Mouse (Mus musculus) lung, embryonic 14.5 days (tissue): Measurements from ENCODE around the gene Klhl3. TPM values are rescaled to one million over a fixed set of nuclear protein-coding genes. Genes with fewer than 3 reads are reported as not detected.

Experiments used
- ATAC-seq: fragments of 200-750 bp; cut with Nextera tagmentation; 2 replicates; pipeline ENCODE4 v1.8.0; 2017; ENCODE audit warnings: mild to moderate bottlenecking, moderate TSS enrichment, moderate library complexity; ENCODE audit not compliant: insufficient read depth
- DNase-seq: peaks from one replicate; pipeline ENCODE4 v3.0.0-alpha.2; 2015
- H3K27ac ChIP-seq: fragments of 300-500 bp; sonication (generic); 2 replicates; pipeline ENCODE4 v1.5.1; 2014; ENCODE audit warnings: low read depth, mild to moderate bottlenecking, moderate library complexity
- H3K27me3 ChIP-seq: fragments of 300-500 bp; sonication (generic); 2 replicates; pipeline ENCODE4 v1.6.1; 2014; ENCODE audit warnings: low read length, control low read depth; ENCODE audit not compliant: insufficient read depth
- H3K36me3 ChIP-seq: fragments of 300-500 bp; sonication (generic); 2 replicates; pipeline ENCODE4 v1.6.1; 2014; ENCODE audit warnings: control low read depth; ENCODE audit not compliant: insufficient read depth
- H3K4me1 ChIP-seq: fragments of 300-500 bp; sonication (generic); 2 replicates; pipeline ENCODE4 v1.6.1; 2014; ENCODE audit warnings: antibody characterized with exemption, control low read depth; ENCODE audit not compliant: insufficient read depth
- H3K4me2 ChIP-seq: fragments of 300-500 bp; sonication (generic); 2 replicates; pipeline ENCODE4 v1.6.1; 2014; ENCODE audit warnings: mild to moderate bottlenecking
- H3K4me3 ChIP-seq: fragments of 300-500 bp; sonication (generic); 2 replicates; pipeline ENCODE4 v1.5.1; 2014; ENCODE audit warnings: low read depth, low read length
- H3K9ac ChIP-seq: fragments of 300-500 bp; sonication (generic); 2 replicates; pipeline ENCODE4 v1.6.1; 2014
- H3K9me3 ChIP-seq: fragments of 300-500 bp; sonication (generic); 2 replicates; pipeline ENCODE4 v1.6.1; 2016; ENCODE audit warnings: low read depth, low read length, control low read depth
- CTCF ChIP-seq: IDR thresholded peaks from 2 replicates; pipeline ENCODE4 v1.5.1; 2016; ENCODE audit warnings: antibody characterized with exemption, low read depth
- WGBS: fragments of 180-500 bp; shearing (Covaris S2); extraction: QIAGEN DNeasy Blood & Tissue Kit; methylation state at CpG from one replicate; pipeline ENCODE4 v1.1.7; 2014; 5-methylcytosine and 5-hydroxymethylcytosine counted together
- polyA plus RNA-seq: library from polyadenylated mRNA; unstranded; fragments of >200 nt; fragmentation: Nextera tagmentation; extraction: Ambion mirVana; gene quantifications from 2 replicates; pipeline ENCODE4 v1.2.1, GENCODE M21; 2014

Klhl3 gene
- 3.6 and 3.9 TPM in 2 replicates for polyA plus RNA-seq

DNA sequence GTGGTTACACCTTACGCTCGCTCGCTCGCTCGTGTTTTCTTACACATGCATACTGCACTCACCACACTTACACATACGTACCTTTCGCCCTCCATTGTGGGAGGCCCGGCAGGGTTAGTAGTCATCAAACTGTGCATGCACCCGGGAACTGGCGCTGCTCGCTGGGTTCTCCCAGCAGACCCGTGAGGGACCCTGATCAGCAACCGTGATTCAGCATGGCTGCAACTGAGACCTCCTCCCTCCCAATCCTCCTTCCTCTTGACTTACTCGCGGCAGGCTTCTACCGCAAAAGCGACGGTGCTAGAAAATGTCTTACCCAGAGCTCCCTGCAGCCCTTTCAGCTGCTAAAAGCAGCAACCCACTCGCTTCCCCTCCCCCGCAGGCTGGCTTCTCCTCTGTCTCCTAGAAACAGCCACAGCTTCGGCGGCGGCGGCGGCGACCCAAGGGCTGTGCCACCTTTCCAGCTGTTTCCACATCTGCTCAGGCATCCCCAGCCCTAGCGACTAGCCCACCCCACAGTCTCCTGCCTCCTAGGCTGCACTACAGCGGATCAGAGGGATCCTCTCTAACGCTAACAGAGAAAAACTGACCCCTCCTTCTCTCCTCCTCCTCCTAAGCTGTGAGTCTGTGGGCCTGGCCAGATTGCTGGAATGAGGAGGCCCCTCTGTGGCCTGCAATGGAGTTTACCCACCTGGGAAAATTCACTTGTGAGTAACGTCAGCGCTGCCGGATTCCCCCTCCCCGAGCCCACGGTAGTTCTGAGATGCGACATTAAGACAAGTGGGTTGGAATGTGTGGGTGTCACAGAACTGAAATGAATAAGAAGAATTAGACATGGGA, at the start of gene Klhl3:
TSS of gene Klhl3 (minus strand) at position 532 of the 840 bp plus-strand sequence.
- under 1% methylated on average over 35 of the region's 35 CpGs for WGBS
- peak; percentile 57 for TF ChIP-seq CTCF
- DNase-seq (peak; percentile 81), ATAC-seq (peak; percentile 83)
- no peaks in the 10 kb centered on the region for H3K36me3 ChIP-seq
- H3K4me1 ChIP-seq = peaks cover 5% of the 10 kb centered on the region; the same call in 1 of the 2 replicates
- H3K9me3 ChIP-seq = no peaks in the 10 kb centered on the region
- H3K9ac ChIP-seq = peak within 1 kb of the TSS; percentile 61
- H3K27me3 ChIP-seq = no peaks in the 10 kb centered on the region
- peak within 1 kb of the TSS; percentile 52 for H3K4me3 ChIP-seq
- peak within 1 kb of the TSS; percentile 93 for H3K4me2 ChIP-seq
- H3K27ac ChIP-seq = peak within 1 kb of the TSS; percentile 61

DNA sequence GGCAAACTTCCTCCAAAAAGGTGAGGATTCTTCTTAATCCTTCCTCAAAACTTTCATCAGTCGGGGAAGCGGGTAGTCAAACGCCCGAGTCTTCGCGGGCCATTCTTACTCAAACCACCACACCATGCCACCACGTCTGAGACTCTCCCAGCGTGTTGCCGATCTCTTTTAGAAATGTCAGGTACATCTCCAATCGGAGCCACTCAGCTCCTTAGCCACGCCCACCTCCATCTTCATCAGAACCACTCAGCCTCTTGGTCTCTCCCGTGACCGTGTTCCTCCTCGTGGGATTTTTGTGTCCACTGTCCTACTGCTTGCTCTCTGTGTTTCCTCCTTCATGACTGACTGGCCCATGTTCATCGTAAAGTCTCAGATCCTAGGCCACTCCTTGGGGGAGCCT, 47.4 kb upstream of the Klhl3 start:
- Histone ChIP-seq H3K4me2 (no peak overlapping the region), H3K4me3 (no peak overlapping the region), H3K27ac (no peak overlapping the region), H3K9ac (no peak overlapping the region), H3K9me3 (no peaks in the 10 kb centered on the region), H3K27me3 (no peaks in the 10 kb centered on the region), H3K4me1 (no peaks in the 10 kb centered on the region), H3K36me3 (peaks cover 28% of the 10 kb centered on the region)
- DNase-seq (no peak), ATAC-seq (no peak)
- 95% methylated on average over 15 of the region's 15 CpGs for WGBS
- TF ChIP-seq CTCF = no peak

DNA sequence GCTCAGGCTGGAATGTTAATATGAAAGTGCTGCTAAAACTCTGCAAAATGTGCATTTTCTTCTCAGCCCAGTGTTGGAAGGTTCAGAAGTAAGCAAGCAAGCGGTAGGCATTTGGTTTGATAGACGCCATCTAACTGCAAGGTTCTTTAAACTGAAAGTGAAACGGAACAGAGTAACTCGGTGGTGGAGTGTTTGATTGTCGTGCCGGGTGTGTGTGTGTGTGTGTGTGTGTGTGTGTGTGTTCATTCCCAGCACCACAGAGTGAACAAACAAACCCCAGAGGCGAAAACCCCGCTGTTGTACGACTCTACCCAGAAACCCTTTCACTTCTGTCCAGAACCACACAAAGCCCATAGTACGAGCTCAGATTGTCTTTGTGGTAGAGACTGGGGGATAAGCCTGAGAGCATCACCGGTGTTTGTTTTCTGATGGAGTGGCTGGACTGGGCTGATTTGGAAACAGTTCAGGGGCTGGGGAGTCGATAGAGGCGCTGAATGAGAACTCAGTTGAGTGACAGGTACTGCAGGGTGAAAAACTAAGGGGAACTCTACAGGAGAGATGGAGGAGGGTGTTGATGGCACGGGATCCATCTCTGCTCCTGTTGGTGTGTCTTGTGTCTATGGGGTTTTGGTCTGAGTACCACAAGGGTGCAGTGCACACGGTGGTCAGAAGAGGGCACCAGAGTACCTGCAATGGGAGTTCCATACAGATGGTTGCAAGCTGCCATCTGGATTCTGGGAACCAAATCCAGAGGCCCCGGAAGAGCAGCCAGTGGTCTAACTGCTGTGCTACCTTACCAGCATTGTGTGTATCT, 44.9 kb upstream of the Klhl3 start:
- TF ChIP-seq CTCF = peak; percentile 94
- no peaks in the 10 kb centered on the region for H3K27me3 ChIP-seq
- peaks cover 22% of the 10 kb centered on the region for H3K36me3 ChIP-seq
- H3K9me3 ChIP-seq = no peaks in the 10 kb centered on the region
- H3K4me1 ChIP-seq = no peaks in the 10 kb centered on the region
- peak overlapping the region; percentile 71 for H3K9ac ChIP-seq
- ATAC-seq (peak; percentile 60), DNase-seq (peak; percentile 97)
- peak overlapping the region; percentile 76; the same call in 1 of the 2 replicates for H3K27ac ChIP-seq
- H3K4me3 ChIP-seq = peak overlapping the region; percentile 81
- 6% methylated on average over 16 of the region's 16 CpGs for WGBS
- peak overlapping the region; percentile 97 for H3K4me2 ChIP-seq

DNA sequence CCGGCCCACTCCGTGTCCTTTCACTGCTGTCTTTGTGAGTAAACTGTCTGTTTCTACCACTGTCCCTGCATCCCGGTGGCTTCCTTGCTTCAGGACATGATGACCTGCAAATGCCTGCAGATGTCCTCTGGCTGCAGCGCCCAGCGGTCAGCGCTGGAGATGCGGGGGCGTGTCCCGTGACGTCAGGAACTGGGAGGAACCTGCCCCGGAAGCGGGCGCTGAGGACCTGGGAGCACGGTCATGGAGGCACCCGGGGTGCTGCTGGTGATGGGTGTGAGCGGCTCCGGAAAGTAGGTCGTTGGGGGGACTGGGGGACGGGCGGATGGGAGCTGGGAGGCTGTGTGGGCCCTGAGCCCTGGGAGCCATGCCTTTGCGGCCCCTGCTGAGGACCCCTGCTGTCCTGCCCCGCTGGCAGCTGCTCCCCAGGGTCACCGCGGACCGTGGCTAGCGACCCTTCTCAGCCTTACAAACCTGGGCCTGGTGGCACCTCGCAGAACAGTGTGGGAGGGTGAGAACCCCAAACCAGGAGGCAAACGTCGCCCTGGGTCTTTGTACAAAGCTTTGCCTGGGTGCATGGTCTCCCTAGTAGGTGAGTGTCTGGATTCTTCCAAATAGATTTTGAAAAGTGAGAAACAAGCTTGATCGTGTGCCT, 44.2 kb upstream of the Klhl3 start, which contains the start of gene Idnk:
TSS of gene Idnk (plus strand) at position 203 of the 652 bp plus-strand sequence.
- no peaks in the 10 kb centered on the region for H3K4me1 ChIP-seq
- H3K36me3 ChIP-seq = peaks cover 19% of the 10 kb centered on the region
- H3K9ac ChIP-seq = peak within 1 kb of the TSS; percentile 71
- no peaks in the 10 kb centered on the region for H3K9me3 ChIP-seq
- ATAC-seq (peak; percentile 90), DNase-seq (peak; percentile 94)
- peak within 1 kb of the TSS; percentile 81 for H3K4me3 ChIP-seq
- WGBS = under 1% methylated on average over 30 of the region's 30 CpGs
- peak; percentile 54 for TF ChIP-seq CTCF
- H3K27me3 ChIP-seq = no peaks in the 10 kb centered on the region
- H3K4me2 ChIP-seq = peak within 1 kb of the TSS; percentile 97
- peak within 1 kb of the TSS; percentile 76; the same call in 1 of the 2 replicates for H3K27ac ChIP-seq

GRCm38 (mm10) chr13:58157036-58157435, 43.6 kb upstream of the Klhl3 start:
- Histone ChIP-seq H3K4me2 (peak overlapping the region; percentile 97), H3K27me3 (no peaks in the 10 kb centered on the region), H3K27ac (no peak overlapping the region), H3K9ac (peak overlapping the region; percentile 71; the same call in 1 of the 2 replicates), H3K4me1 (no peaks in the 10 kb centered on the region), H3K4me3 (peak overlapping the region; percentile 81), H3K9me3 (no peaks in the 10 kb centered on the region), H3K36me3 (peaks cover 16% of the 10 kb centered on the region)
- DNase-seq = no peak
- no peak for TF ChIP-seq CTCF
- 15% methylated on average over 8 of the region's 8 CpGs for WGBS
- ATAC-seq = no peak

DNA sequence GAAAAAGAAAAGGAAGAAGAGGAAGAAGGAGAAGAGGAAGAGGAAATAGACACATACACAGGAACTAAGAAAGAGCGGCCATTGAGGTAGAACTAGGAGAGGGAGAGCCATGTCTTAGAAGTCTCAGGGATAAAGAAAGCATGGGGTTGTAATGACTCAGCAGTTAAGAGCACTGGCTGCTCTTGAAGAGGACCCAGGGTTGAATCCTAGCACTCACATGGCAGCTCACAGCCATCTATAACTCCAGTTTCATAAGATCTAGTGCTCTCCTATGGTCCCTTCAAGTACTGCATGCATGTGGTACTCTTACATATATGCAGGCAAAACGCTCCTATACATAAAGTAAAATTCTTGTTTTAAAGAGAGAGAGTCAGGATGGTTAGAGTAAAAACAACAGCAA, 42.6 kb upstream of the Klhl3 start:
- no peak for DNase-seq
- Histone ChIP-seq H3K4me1 (no peaks in the 10 kb centered on the region), H3K4me3 (no peak overlapping the region), H3K27me3 (no peaks in the 10 kb centered on the region), H3K9me3 (no peaks in the 10 kb centered on the region), H3K36me3 (peaks cover 10% of the 10 kb centered on the region), H3K9ac (no peak overlapping the region), H3K4me2 (no peak overlapping the region), H3K27ac (no peak overlapping the region)
- 85% methylated on average over 2 of the region's 2 CpGs for WGBS
- no peak for TF ChIP-seq CTCF
- ATAC-seq = no peak
